27 mouse cellular contexts compared by ENCODE assay signal in genomic region chr15:64481226-64481625, GRCm38 (mm10).
"Had no signal": no experiment of that assay in that cellular context is flagged by ENCODE, and none has a peak within 500 bp of the region (broad histone marks: within the 10 kb centered on the region; RNA-seq: fewer than 3 reads in every experiment).

No protein-coding gene starts in this region.

- H3K27me3 ChIP-seq: limb, embryonic 12.5 days; limb, embryonic 13.5 days; limb, embryonic 15.5 days; liver, embryonic 12.5 days; liver, embryonic 13.5 days; liver, embryonic 15.5 days; lung, embryonic 15.5 days; midbrain, embryonic 12.5 days; midbrain, embryonic 15.5 days; neural tube, embryonic 12.5 days had no signal

- H3K4me3 ChIP-seq: left cerebral cortex, adult 2 months; limb, embryonic 10.5 days; limb, embryonic 12.5 days; limb, embryonic 13.5 days; limb, embryonic 15.5 days; liver, embryonic 12.5 days; liver, embryonic 13.5 days; liver, embryonic 15.5 days; lung, embryonic 15.5 days; megakaryocyte, embryonic 14.5 days; midbrain, embryonic 10.5 days; midbrain, embryonic 12.5 days; midbrain, embryonic 13.5 days; midbrain, embryonic 15.5 days; myocyte; neural tube, embryonic 12.5 days had no signal

- H3K9ac ChIP-seq: limb, embryonic 12.5 days; limb, embryonic 13.5 days; limb, embryonic 15.5 days; liver, embryonic 12.5 days; liver, embryonic 13.5 days; liver, embryonic 14.5 days; liver, embryonic 15.5 days; liver, postnatal 0 days; lung, embryonic 14.5 days; lung, embryonic 15.5 days; midbrain, embryonic 12.5 days; midbrain, embryonic 13.5 days; midbrain, embryonic 15.5 days; neural tube, embryonic 12.5 days had no signal

- H3K4me1 ChIP-seq: limb, embryonic 10.5 days; limb, embryonic 12.5 days; limb, embryonic 13.5 days; limb, embryonic 15.5 days; liver, embryonic 12.5 days; liver, embryonic 13.5 days; liver, embryonic 15.5 days; lung, embryonic 15.5 days; megakaryocyte, embryonic 14.5 days; midbrain, embryonic 15.5 days; neural tube, embryonic 12.5 days had no signal

- H3K27ac ChIP-seq: left cerebral cortex, adult 2 months; limb, embryonic 10.5 days; limb, embryonic 12.5 days; limb, embryonic 13.5 days; limb, embryonic 15.5 days; liver, embryonic 12.5 days; liver, embryonic 13.5 days; liver, embryonic 14.5 days; liver, embryonic 15.5 days; lung, embryonic 15.5 days; macrophage; midbrain, embryonic 10.5 days; midbrain, embryonic 12.5 days; midbrain, embryonic 13.5 days; midbrain, embryonic 15.5 days; neural tube, embryonic 12.5 days had no signal

- H3K36me3 ChIP-seq: limb, embryonic 10.5 days; limb, embryonic 12.5 days; limb, embryonic 13.5 days; limb, embryonic 15.5 days; liver, embryonic 12.5 days; liver, embryonic 13.5 days; liver, embryonic 15.5 days; lung, embryonic 15.5 days; midbrain, embryonic 10.5 days; midbrain, embryonic 12.5 days; midbrain, embryonic 13.5 days; midbrain, embryonic 15.5 days; neural tube, embryonic 12.5 days had no signal

- DNase-seq: left cerebral cortex, postnatal 4 days; liver, embryonic 13.5 days; liver, postnatal 0 days; lung, adult 18-20 months; lung, adult 2 months; lung, embryonic 14.5 days; lung, postnatal 10 days; lung, postnatal 14 days; lung, postnatal 36 days; lung, postnatal 4 days had no signal
